Mouse (Mus musculus): ENCODE measurements at regions not wholly inside any gene's neighbourhood (a gene's known extent, or its start where the extent isn't known, plus 50 kb on each side); places are given as distances from the start of the nearest gene placed in this dataset.
"Not testable (repeated sequence)": the region's sequence is repeated elsewhere in the genome, so short reads cannot be mapped to it uniquely, and the experiment has no call there.

DNA sequence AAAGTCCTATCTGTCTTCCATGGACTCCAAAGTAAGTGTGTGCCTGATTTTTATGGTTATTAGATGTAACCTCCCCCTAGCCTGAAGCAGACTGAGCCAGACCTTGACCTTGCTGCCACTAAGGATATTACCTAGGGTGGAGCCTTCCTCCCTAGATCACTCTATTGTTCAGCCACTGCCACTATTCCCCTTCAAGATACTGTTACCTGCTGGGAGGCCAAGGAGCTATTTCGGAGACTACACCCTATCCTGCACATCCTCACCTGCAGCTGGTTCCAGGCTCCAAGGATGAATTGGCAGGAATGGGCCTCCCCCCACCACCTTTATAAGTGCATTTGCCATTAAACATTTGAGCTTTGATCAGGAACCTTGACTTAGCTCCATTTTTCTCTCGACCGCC is 769.4 kb downstream of the Efna5 start:
- DNase-seq (ENCODE audit: low spot score) = not testable (repeated sequence)

DNA sequence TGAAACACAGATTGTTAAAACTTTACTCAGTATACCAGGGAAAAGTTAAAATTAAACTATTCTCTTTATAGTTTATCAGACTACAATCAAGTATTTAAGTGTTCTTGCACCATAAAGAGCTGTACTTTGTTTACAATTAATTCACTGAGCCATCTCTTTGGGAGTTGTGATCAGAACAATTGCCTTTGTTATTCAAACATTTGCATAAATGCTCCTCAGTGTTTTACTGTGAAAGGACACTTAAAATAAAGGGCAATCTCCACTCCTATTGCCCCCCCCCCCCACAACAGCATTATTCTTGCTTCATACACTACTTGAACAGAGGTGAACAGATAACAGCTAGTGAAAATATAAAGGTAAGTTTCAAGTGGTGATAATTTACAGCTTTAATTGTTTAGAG is 772.1 kb downstream of the Efna5 start:
- DNase-seq (ENCODE audit: low spot score) = no peak

DNA sequence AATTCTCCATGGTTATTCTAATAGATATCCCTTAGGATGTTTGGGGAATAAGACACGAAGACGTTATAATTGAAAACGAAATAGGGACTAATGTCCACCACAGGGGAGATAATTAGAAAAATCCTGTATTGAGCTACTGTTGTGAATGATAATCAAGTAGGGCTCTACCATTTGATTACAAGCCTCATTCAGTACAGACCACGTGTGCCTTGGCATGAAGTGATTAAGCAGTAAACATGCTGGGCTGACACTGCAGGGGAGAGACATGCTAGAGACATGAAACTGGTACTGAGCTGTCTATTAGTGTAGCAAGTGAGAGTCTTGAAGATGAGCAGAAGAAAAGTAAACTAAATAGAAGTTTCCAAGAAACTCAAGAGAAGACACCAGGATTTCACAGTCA is 797.8 kb downstream of the Efna5 start:
- DNase-seq (ENCODE audit: low spot score) = no peak

DNA sequence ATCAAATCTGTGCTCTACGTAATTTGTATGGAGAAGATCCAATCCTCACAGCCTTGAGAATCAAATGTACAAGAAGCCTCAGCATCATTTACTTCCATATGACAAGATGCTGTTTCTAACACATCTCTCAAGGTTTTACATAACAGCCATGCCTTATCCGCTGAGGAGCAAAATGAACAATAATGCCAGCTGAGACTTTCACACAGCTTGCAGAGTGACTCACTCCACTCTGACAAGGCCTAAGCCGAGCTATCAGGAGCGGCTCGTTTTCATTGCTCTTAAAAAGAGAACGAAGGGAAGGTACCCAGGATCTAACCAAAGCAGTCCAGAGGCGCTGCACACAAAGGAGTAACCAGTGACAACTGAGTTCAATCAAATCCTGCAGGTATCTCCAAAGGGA is 803.5 kb downstream of the Efna5 start:
- DNase-seq (ENCODE audit: low spot score) = no peak

DNA sequence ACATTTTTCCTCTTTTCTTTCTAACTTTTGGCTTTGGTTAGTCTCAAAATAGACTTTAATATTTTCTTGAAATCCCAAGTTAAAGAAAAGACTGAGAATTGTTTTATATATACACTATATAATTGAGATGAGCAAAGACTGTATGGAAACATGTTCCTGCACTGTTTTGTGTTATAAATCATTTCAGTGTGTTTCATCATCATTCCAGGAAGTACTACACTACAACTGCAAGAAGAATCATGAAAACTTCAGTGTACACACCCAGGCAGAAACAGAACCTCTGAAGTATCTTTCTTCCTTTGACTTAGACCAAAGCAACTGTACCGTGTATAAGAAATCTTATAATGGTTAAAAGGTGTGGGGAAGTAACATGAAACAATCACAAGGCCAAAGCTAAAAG is 816.2 kb downstream of the Efna5 start:
- no peak for DNase-seq (ENCODE audit: low spot score)

DNA sequence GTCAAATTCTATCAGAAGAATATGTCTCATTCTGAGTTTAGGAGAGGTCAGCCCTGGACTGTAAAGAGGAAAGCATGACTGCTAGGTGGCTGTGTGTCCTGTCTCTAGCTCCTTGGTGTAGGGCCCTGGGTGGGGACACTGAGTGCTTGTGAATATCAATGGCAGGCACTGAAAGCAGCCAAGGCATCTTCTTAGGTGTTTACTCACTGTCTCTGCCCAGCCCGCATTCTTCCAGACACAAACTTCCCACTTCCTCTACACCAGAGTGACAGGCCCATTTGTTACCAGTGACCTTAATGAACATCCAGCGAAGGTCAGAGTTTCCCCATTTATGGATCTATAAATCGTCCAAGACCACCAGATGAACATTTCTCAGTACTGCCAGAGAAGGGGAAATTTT is 823.1 kb downstream of the Efna5 start:
- no peak for DNase-seq (ENCODE audit: low spot score)

DNA sequence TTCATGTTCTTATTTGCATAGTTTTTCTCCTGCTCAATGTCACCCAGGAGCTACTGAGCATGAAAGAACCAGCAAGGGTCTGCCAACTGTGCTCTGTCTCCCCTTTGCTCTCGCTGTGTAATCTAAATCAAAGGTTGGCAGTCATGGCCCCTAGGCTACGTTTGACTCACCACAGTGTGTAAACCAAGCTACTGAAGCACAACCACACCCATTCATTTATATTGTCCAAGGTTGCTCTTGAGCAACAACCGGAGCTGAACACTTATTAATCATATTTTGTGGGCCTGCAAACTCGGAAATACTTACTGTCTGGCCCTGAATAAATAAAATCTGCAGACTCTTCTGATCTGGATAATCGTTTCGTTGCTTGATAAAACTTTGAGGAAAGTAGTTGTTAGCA is 826.3 kb downstream of the Efna5 start:
- no peak for DNase-seq (ENCODE audit: low spot score)

DNA sequence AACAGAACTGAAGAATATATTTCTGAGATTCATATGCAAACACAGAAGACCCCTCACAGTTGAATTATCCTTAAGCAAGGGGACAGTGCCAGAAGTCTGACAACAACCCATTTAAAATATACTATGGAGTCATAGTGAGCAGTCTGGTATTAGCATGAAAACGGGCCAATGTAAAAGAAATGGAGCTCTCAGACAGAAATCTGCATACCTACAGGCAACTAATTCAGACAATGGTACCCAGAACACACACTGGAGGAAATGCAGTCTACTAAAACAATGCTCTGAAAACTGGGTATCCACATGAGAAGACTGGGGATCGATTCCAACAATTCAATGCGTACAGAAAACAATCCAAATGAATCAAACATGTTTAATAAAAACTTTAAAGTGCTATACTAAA is 832.1 kb downstream of the Efna5 start:
- no peak for DNase-seq (ENCODE audit: low spot score)

DNA sequence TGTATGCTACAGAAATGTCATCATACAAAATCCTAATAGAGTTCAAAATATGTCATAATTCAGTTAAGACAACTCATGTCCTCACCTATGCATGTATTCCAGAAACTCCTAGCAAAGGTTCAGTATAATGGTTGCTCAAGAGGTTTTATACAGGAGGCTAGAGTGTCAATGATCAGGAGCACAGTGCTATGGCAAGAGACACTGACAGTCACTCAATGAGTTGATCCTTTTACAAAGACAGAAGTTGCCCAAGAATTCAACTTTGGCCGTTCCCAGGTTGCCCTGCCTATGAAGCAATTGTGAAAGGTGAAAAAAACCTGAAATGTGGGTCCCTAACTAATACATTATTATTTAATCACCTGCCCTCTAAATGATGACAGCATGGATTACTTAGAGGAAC is 850.5 kb downstream of the Efna5 start:
- no peak for DNase-seq (ENCODE audit: low spot score)

Data from gastrocnemius, adult 18-20 months (tissue).